Mouse (Mus musculus) spleen, adult 2 months (tissue): ENCODE measurements around the gene B3gat3. TPM values are rescaled to one million over a fixed set of nuclear protein-coding genes. Genes with fewer than 3 reads are reported as not detected.
A peak's percentile ranks its signal among the peaks of the same experiment; 100 is the strongest.
"Not testable (repeated sequence)": the region's sequence is repeated elsewhere in the genome, so short reads cannot be mapped to it uniquely, and the experiment has no call there.

ENCODE experiments used
- DNase-seq, 2 experiments: peaks; one replicate each; pipeline versions ENCODE4 v3.0.0 to v3.0.0-alpha.2; 2012 to 2021; ENCODE audit warnings: low spot score in 2 of 2, low read depth in 1 of 2
- H3K27ac ChIP-seq: fragments of 200-500 bp; 2 replicates; pipeline ENCODE4 v1.5.1; 2012; ENCODE audit warnings: low read length, inconsistent platforms; ENCODE audit not compliant: insufficient read depth
- H3K27me3 ChIP-seq: fragments of 200-500 bp; 2 replicates; pipeline ENCODE4 v1.6.1; 2012; ENCODE audit warnings: mild to moderate bottlenecking, moderate library complexity, low read length, inconsistent platforms; ENCODE audit not compliant: control insufficient read depth, insufficient read depth
- H3K36me3 ChIP-seq: fragments of 200-500 bp; 2 replicates; pipeline ENCODE4 v1.6.1; 2012; ENCODE audit warnings: mild to moderate bottlenecking, low read length, inconsistent platforms; ENCODE audit not compliant: control insufficient read depth, insufficient read depth
- H3K4me1 ChIP-seq: fragments of 200-500 bp; 2 replicates; pipeline ENCODE4 v1.6.1; 2011; ENCODE audit warnings: inconsistent platforms; ENCODE audit not compliant: control insufficient read depth, insufficient read depth, insufficient read length
- H3K4me3 ChIP-seq: fragments of 200-500 bp; 2 replicates; pipeline ENCODE4 v1.5.1; 2011; ENCODE audit warnings: mild to moderate bottlenecking, inconsistent platforms; ENCODE audit not compliant: insufficient read depth, insufficient read length; ENCODE audit errors: extremely low read depth
- CTCF ChIP-seq: fragments of 200-500 bp; IDR thresholded peaks from 2 replicates; pipeline ENCODE4 v1.5.1; 2011; ENCODE audit warnings: mild to moderate bottlenecking, inconsistent platforms; ENCODE audit not compliant: insufficient read depth, insufficient read length, insufficient replicate concordance; ENCODE audit errors: extremely low read depth
- POLR2A ChIP-seq: fragments of 200-500 bp; IDR thresholded peaks from 2 replicates; pipeline ENCODE4 v1.6.1; 2011; ENCODE audit warnings: low read depth, low read length, inconsistent platforms
- WGBS: fragments of 180-500 bp; shearing (Covaris S2); methylation state at CpG from one replicate; pipeline ENCODE4 v1.1.7; 2018; 5-methylcytosine and 5-hydroxymethylcytosine counted together
- polyA plus RNA-seq: library from polyadenylated mRNA; depleted of rRNA; stranded (reverse); fragments of >200 nt; gene quantifications from 2 replicates; pipeline ENCODE4 v1.2.3, GENCODE M21; 2012; rRNA removed

Gene B3gat3
- 86.0 and 93.4 TPM in 2 replicates for polyA plus RNA-seq

- 1% methylated on average over 50 of the region's 50 CpGs for WGBS
- TF ChIP-seq CTCF = no peak
- peak; percentile 61 for TF ChIP-seq POLR2A
- Histone ChIP-seq H3K4me1 (peaks cover 7% of the 10 kb centered on the region), H3K27me3 (no peaks in the 10 kb centered on the region), H3K36me3 (peaks cover 17% of the 10 kb centered on the region), H3K4me3 (peak within 1 kb of the TSS; percentile 87), H3K27ac (peak within 1 kb of the TSS; percentile 76)
- peak in 1 of 2 experiments; percentile 83 for DNase-seq
Measured at GRCm38 (mm10) chr19:8920073-8920736, at the start of gene B3gat3. Gene B3gat3 (plus strand): TSS chr19:8920374.

GRCm38 (mm10) chr19:8870381-8870780, 49.8 kb upstream of the B3gat3 start:
- not testable (repeated sequence) for H3K4me1 ChIP-seq, H3K4me3 ChIP-seq, H3K27ac ChIP-seq, DNase-seq, H3K27me3 ChIP-seq
- 67% methylated on average over 3 of the region's 3 CpGs for WGBS
- peaks cover 15% of the 10 kb centered on the region for H3K36me3 ChIP-seq

- no peak for DNase-seq
- H3K4me1 ChIP-seq = peaks cover 3% of the 10 kb centered on the region; the same call in 1 of the 2 replicates
- WGBS = 21% methylated on average over 9 of the region's 9 CpGs
- H3K27me3 ChIP-seq = no peaks in the 10 kb centered on the region
- no peak for TF ChIP-seq CTCF
- no peak for TF ChIP-seq POLR2A
- peak overlapping the region; percentile 78 for H3K4me3 ChIP-seq
- H3K36me3 ChIP-seq = peaks cover 17% of the 10 kb centered on the region
- H3K27ac ChIP-seq = peak overlapping the region; percentile 55
Measured at GRCm38 (mm10) chr19:8870838-8871237, 49.3 kb upstream of the B3gat3 start.

- H3K27me3 ChIP-seq = no peaks in the 10 kb centered on the region
- peaks cover 3% of the 10 kb centered on the region; the same call in 1 of the 2 replicates for H3K4me1 ChIP-seq
- peaks cover 17% of the 10 kb centered on the region for H3K36me3 ChIP-seq
- H3K4me3 ChIP-seq = peak within 1 kb of the TSS; percentile 78
- TF ChIP-seq POLR2A (no peak; the same call in none of the 2 replicates), CTCF (no peak)
- H3K27ac ChIP-seq = peak within 1 kb of the TSS; percentile 73
- WGBS = 1% methylated on average over 57 of the region's 59 CpGs
- DNase-seq = peak; percentile 87 to 96
Measured at GRCm38 (mm10) chr19:8871267-8872186, 48.6 kb upstream of the B3gat3 start, which contains the start of gene Ubxn1. Gene Ubxn1 (plus strand): TSS chr19:8871496.

GRCm38 (mm10) chr19:8872266-8872840, 47.8 kb upstream of the B3gat3 start:
- H3K36me3 ChIP-seq = peaks cover 17% of the 10 kb centered on the region
- WGBS = 72% methylated on average over 10 of the region's 10 CpGs

GRCm38 (mm10) chr19:8875031-8875430, 45.1 kb upstream of the B3gat3 start:
- Histone ChIP-seq H3K4me3 (no peak overlapping the region), H3K27ac (no peak overlapping the region), H3K27me3 (no peaks in the 10 kb centered on the region), H3K36me3 (peaks cover 18% of the 10 kb centered on the region), H3K4me1 (peaks cover 3% of the 10 kb centered on the region; the same call in 1 of the 2 replicates)
- 92% methylated on average over 7 of the region's 7 CpGs for WGBS
- no peak for DNase-seq
- no peak for TF ChIP-seq POLR2A
- no peak for TF ChIP-seq CTCF

More at GRCm38 (mm10) chr19:8872266-8872840, 47.8 kb upstream of the B3gat3 start:
- H3K4me1 ChIP-seq = peaks cover 3% of the 10 kb centered on the region; the same call in 1 of the 2 replicates
- H3K27me3 ChIP-seq = no peaks in the 10 kb centered on the region
- peak overlapping the region; percentile 78 for H3K4me3 ChIP-seq
- no peak overlapping the region for H3K27ac ChIP-seq
- no peak for DNase-seq
- TF ChIP-seq POLR2A (no peak), CTCF (no peak)
